Mouse (Mus musculus) small intestine, adult 2 months (tissue): ENCODE results near the gene Myo1d.

Experiments used
- CTCF ChIP-seq: fragments of 200-500 bp; IDR thresholded peaks from 2 replicates; pipeline ENCODE4 v1.5.1; 2012; ENCODE audit warnings: low read depth, mild to moderate bottlenecking, control low read depth, inconsistent platforms, low read length, moderate library complexity, mixed read lengths; ENCODE audit not compliant: insufficient replicate concordance, insufficient read length; ENCODE audit errors: extremely low read depth
- POLR2A ChIP-seq: fragments of 200-500 bp; IDR thresholded peaks from 2 replicates; pipeline ENCODE4 v1.6.1; 2012; ENCODE audit warnings: low read depth, mild to moderate bottlenecking, control low read depth, inconsistent platforms, low read length, moderate library complexity

DNA sequence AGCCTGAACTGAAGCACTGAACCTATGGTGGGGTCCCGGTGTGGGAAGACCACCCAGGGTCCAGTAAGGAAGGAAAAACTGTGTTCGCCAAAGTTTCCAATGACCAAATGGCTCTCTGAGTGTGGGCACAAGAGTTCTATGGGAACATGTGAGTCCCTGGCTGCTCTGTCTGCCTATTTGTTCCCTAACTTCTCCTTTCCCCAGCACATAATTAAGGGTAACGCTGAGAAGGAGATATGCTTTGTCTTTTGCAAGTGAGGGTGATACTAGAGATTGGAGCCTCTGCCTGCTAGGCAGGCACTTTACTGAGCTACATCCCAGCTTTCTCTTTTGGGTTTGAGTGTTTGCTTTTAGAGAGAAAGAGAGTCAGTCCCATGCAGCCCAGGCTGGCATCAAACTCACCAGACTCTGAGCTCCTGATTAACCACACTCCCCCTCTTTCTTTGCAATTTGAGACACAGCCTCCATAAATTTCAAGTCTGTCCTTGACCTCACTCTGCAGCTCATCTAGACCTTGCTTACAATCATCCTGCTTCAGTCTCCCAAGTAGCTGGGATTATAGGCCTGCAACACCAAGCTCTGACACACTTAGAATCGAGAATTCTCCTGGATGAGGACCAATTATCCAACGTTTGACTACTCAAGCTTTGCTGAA is 8.1 kb downstream of the Myo1d start:
- TF ChIP-seq POLR2A (no peak), CTCF (no peak)
